Mouse (Mus musculus) forebrain, postnatal 0 days (tissue): Measurements from ENCODE around the gene Rasgrf1. TPM values are rescaled to one million over a fixed set of nuclear protein-coding genes. Genes with fewer than 3 reads are reported as not detected.

ENCODE experiments used
- ATAC-seq: fragments of 200-750 bp; cut with Nextera tagmentation; 2 replicates; pipeline ENCODE4 v1.8.0; 2017; ENCODE audit warnings: mild to moderate bottlenecking, moderate library complexity
- DNase-seq: peaks from one replicate; pipeline ENCODE4 v3.0.0-alpha.2; 2015
- H3K27ac ChIP-seq: fragments of 300-500 bp; sonication (generic); 2 replicates; pipeline ENCODE4 v1.5.1; 2014; ENCODE audit warnings: low read depth, mild to moderate bottlenecking, antibody characterized with exemption, low read length, moderate library complexity, mixed read lengths
- H3K27me3 ChIP-seq: fragments of 300-500 bp; sonication (generic); 2 replicates; pipeline ENCODE4 v1.6.1; 2014; ENCODE audit warnings: mild to moderate bottlenecking, low read length, mixed read lengths; ENCODE audit not compliant: insufficient read depth
- H3K36me3 ChIP-seq: fragments of 300-500 bp; sonication (generic); 2 replicates; pipeline ENCODE4 v1.6.1; 2014; ENCODE audit warnings: mild to moderate bottlenecking, moderate library complexity; ENCODE audit not compliant: insufficient read depth
- H3K4me1 ChIP-seq: fragments of 300-500 bp; sonication (generic); 2 replicates; pipeline ENCODE4 v1.6.1; 2014; ENCODE audit warnings: antibody characterized with exemption; ENCODE audit not compliant: insufficient read depth
- H3K4me2 ChIP-seq: fragments of 300-500 bp; sonication (generic); 2 replicates; pipeline ENCODE4 v1.6.1; 2014; ENCODE audit warnings: low read depth, mild to moderate bottlenecking, moderate library complexity
- H3K4me3 ChIP-seq: fragments of 300-500 bp; sonication (generic); 2 replicates; pipeline ENCODE4 v1.5.1; 2014; ENCODE audit warnings: low read depth, low read length, mixed read lengths
- H3K9ac ChIP-seq: fragments of 300-500 bp; sonication (generic); 2 replicates; pipeline ENCODE4 v1.6.1; 2014; ENCODE audit warnings: mild to moderate bottlenecking
- H3K9me3 ChIP-seq: fragments of 300-500 bp; sonication (generic); 2 replicates; pipeline ENCODE4 v1.6.1; 2016; ENCODE audit warnings: low read length
- CTCF ChIP-seq: sonication (generic); IDR thresholded peaks from 2 replicates; pipeline ENCODE4 v1.5.1; 2016; ENCODE audit warnings: antibody characterized with exemption, control low read depth, low read depth
- WGBS: fragments of 180-500 bp; shearing (Covaris S2); extraction: QIAGEN DNeasy Blood & Tissue Kit; methylation state at CpG from one replicate; pipeline ENCODE4 v1.1.7; 2014; 5-methylcytosine and 5-hydroxymethylcytosine counted together
- polyA plus RNA-seq: library from polyadenylated mRNA; unstranded; fragments of >200 nt; fragmentation: Nextera tagmentation; extraction: Ambion mirVana; gene quantifications from 2 replicates; pipeline ENCODE4 v1.2.1, GENCODE M21; 2015
- total RNA-seq: library from RNA; depleted of rRNA; stranded (reverse); fragments of >200 nt; gene quantifications from 2 replicates; pipeline ENCODE4 v1.2.3, GENCODE M21; 2014

Rasgrf1 gene
- total and polyA plus RNA-seq, 2 experiments from 2014 or later, result 19.3 to 33.2 TPM

- no peak overlapping the region for H3K9ac ChIP-seq
- TF ChIP-seq CTCF, result no peak
- no peaks in the 10 kb centered on the region for H3K27me3 ChIP-seq
- no peak overlapping the region for H3K27ac ChIP-seq
- H3K4me2 ChIP-seq, result no peak overlapping the region
- H3K36me3 ChIP-seq, result no peaks in the 10 kb centered on the region
- H3K9me3 ChIP-seq, result no peaks in the 10 kb centered on the region
- H3K4me1 ChIP-seq, result no peaks in the 10 kb centered on the region
- no peak overlapping the region for H3K4me3 ChIP-seq
- DNase-seq (peak; percentile 26), ATAC-seq (no peak)
- 32% methylated on average over 3 of the region's 3 CpGs for WGBS
Measured at GRCm38 (mm10) chr9:89979248-89979647, 69.5 kb downstream of the Rasgrf1 start.

GRCm38 (mm10) chr9:89982256-89982655 is 72.5 kb downstream of the Rasgrf1 start:
- Histone ChIP-seq H3K4me3 (no peak overlapping the region), H3K9ac (no peak overlapping the region), H3K36me3 (no peaks in the 10 kb centered on the region), H3K4me2 (no peak overlapping the region), H3K4me1 (no peaks in the 10 kb centered on the region), H3K27me3 (no peaks in the 10 kb centered on the region), H3K9me3 (no peaks in the 10 kb centered on the region), H3K27ac (no peak overlapping the region)
- no peak for ATAC-seq
- no peak for TF ChIP-seq CTCF
- WGBS, result 79% methylated on average over 1 of the region's 1 CpGs
- DNase-seq, result no peak

GRCm38 (mm10) chr9:89988053-89988452 is 78.3 kb downstream of the Rasgrf1 start:
- Histone ChIP-seq H3K4me3 (no peak overlapping the region), H3K9ac (no peak overlapping the region), H3K36me3 (no peaks in the 10 kb centered on the region), H3K27ac (no peak overlapping the region), H3K9me3 (no peaks in the 10 kb centered on the region), H3K27me3 (no peaks in the 10 kb centered on the region), H3K4me1 (no peaks in the 10 kb centered on the region), H3K4me2 (no peak overlapping the region)
- WGBS, result 96% methylated on average over 3 of the region's 3 CpGs
- no peak for DNase-seq
- TF ChIP-seq CTCF, result no peak
- ATAC-seq, result no peak

DNA sequence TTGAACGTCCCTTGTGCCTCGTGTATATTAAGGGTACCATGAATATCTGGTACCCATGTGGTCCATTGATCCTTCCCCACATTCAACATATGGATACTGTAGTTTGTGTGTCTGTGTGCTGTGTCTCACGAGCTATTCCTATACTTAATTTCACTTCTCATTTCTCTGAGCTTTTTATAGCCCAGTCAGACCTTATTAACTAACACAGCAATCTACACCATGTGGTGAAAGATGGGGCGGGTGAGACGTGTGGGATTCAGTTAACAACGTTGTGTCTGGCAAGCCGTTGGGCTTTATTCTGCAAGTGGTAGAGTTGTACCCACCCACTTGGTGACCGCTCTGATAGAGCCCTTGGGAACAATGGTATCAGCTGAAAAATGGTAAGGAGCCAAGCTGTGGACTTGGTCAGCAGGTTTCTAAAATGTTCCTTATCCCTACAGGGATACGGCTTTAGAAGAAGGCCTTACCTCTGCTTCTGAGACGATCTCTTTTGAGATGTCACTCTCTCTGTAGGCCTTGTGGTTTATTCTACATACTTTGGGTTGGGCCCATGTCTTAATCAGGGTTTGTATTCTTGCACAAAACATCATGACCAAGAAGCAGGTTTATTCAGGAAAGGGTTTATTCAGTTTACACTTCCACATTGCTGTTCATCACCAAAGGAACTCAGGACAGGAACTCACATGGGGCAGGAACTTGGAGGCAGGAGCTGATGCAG is 79.3 kb downstream of the Rasgrf1 start:
- 88% methylated on average over 10 of the region's 10 CpGs for WGBS
- no peaks in the 10 kb centered on the region for H3K9me3 ChIP-seq
- no peak for TF ChIP-seq CTCF
- H3K9ac ChIP-seq, result no peak overlapping the region
- no peaks in the 10 kb centered on the region for H3K4me1 ChIP-seq
- ATAC-seq (no peak), DNase-seq (no peak)
- no peak overlapping the region for H3K27ac ChIP-seq
- no peaks in the 10 kb centered on the region for H3K27me3 ChIP-seq
- no peaks in the 10 kb centered on the region for H3K36me3 ChIP-seq
- no peak overlapping the region for H3K4me3 ChIP-seq
- no peak overlapping the region for H3K4me2 ChIP-seq

- DNase-seq (no peak), ATAC-seq (no peak)
- no peaks in the 10 kb centered on the region for H3K27me3 ChIP-seq
- H3K4me3 ChIP-seq, result no peak overlapping the region
- WGBS, result 94% methylated on average over 3 of the region's 3 CpGs
- H3K36me3 ChIP-seq, result no peaks in the 10 kb centered on the region
- H3K27ac ChIP-seq, result no peak overlapping the region
- H3K4me2 ChIP-seq, result no peak overlapping the region
- no peaks in the 10 kb centered on the region for H3K9me3 ChIP-seq
- no peaks in the 10 kb centered on the region for H3K4me1 ChIP-seq
- no peak for TF ChIP-seq CTCF
- H3K9ac ChIP-seq, result no peak overlapping the region
Measured at GRCm38 (mm10) chr9:90006432-90006831, 96.7 kb downstream of the Rasgrf1 start.

DNA sequence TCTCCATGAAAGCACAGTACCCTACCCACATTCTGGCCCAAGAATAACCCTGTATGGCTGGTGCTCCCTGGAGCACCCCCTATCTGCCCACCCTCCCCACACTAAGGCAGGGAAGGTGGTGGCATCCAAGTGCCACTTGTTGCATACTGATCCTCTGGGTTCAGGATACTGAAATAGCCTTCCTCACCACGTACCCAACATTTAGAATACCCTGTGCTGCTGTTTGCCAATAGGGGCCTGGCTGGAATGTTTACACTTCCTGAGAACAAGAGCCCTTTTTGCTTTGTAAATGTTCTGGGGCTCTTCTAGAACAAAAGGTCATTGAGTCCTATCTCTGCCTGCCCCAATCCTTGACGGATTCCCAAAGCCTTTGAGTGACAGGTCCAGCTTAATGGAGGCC is 97.4 kb downstream of the Rasgrf1 start:
- H3K4me2 ChIP-seq, result no peak overlapping the region
- no peaks in the 10 kb centered on the region for H3K4me1 ChIP-seq
- no peak for TF ChIP-seq CTCF
- 15% methylated on average over 2 of the region's 2 CpGs for WGBS
- H3K9me3 ChIP-seq, result no peaks in the 10 kb centered on the region
- DNase-seq (no peak), ATAC-seq (no peak)
- no peaks in the 10 kb centered on the region for H3K36me3 ChIP-seq
- no peaks in the 10 kb centered on the region for H3K27me3 ChIP-seq
- no peak overlapping the region for H3K27ac ChIP-seq
- no peak overlapping the region for H3K4me3 ChIP-seq
- H3K9ac ChIP-seq, result no peak overlapping the region

DNA sequence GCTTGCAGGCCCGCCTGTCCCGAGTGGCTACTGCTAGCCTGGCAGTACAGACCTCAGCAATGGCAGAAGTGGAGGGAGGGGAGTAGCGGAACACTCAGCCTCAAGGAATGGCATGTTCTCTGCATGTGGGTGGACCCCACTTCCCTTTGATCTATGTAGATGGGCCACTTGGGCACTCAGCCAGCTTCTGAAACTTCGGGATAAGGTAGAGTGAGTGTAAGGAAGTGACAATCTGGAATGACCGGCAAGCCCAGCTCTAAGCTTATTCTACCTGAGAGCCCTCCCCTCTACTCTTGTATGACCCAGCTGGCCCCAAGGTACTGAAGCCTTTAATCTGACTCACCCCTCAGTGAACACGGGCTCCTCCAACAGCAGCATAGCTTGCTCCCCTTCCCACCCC is 98.4 kb downstream of the Rasgrf1 start:
- Histone ChIP-seq H3K4me1 (no peaks in the 10 kb centered on the region), H3K9ac (no peak overlapping the region), H3K27me3 (no peaks in the 10 kb centered on the region), H3K27ac (no peak overlapping the region), H3K4me3 (no peak overlapping the region), H3K9me3 (no peaks in the 10 kb centered on the region), H3K36me3 (no peaks in the 10 kb centered on the region), H3K4me2 (no peak overlapping the region)
- no peak for ATAC-seq
- no peak for DNase-seq
- 79% methylated on average over 6 of the region's 6 CpGs for WGBS
- no peak for TF ChIP-seq CTCF
